Mouse (Mus musculus): ENCODE measurements at regions not wholly inside any gene's neighbourhood (a gene's known extent, or its start where the extent isn't known, plus 50 kb on each side); places are given as distances from the start of the nearest gene placed in this dataset.

DNA sequence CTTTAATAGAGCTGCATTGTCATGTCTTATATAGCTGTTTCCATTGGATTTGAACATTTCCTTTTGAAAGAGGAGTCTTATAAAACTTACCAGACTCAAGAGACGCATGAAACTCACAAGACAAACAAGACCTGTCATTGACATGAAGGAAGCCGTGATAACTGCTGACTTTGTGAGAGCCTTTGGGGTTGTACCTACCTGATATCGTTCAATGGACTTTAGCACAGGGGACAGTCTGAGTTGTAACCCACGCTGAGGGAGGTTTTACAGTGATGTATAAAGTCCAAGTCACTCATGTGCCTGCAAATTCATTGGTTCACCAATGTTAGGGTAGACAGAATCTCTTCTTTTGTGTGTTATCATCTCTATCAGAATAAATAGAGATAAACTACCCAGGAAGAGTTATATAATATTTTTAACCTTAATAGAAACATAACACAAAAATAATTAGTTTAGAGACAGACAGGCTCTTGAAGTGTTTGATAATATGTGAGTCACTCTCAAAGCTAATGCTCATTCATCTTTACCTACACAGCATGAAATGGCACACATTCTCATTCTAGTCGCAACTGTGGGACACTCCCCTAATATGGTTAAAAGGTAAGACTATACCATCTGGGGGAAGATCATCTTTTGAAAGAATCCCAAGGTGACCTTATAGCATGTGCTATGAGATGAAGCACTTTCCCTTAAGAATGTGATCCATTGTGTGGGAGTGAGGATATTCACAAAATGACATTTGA lies 54.4 kb upstream of the Mrps30 start:
- Histone ChIP-seq H3K4me3 (ENCODE audit: low read depth, low read length) (no peak overlapping the region), H3K4me2 (no peak overlapping the region), H3K27ac (ENCODE audit: low read depth, low read length) (no peak overlapping the region), H3K4me1 (ENCODE audit: control insufficient read depth, insufficient read depth, low read length) (no peaks in the 10 kb centered on the region), H3K36me3 (ENCODE audit: control insufficient read depth, insufficient read depth, low read length) (no peaks in the 10 kb centered on the region), H3K9me3 (ENCODE audit: control insufficient read depth, low read length) (no peaks in the 10 kb centered on the region), H3K27me3 (ENCODE audit: control insufficient read depth, insufficient read depth, low read length) (no peaks in the 10 kb centered on the region), H3K9ac (ENCODE audit: low read length) (no peak overlapping the region)
- 86% methylated on average over 5 of the region's 5 CpGs for WGBS
- DNase-seq (ENCODE audit: low spot score, missing footprints) (peak; percentile 53), ATAC-seq (ENCODE audit: low FRiP score) (no peak)

Measured in midbrain, embryonic 11.5 days (tissue).